Mouse (Mus musculus) mouse embryonic stem cell (cell line): ENCODE data around the gene Bcas3.

Experiments used
- in situ Hi-C, 2 experiments: fragments of 300-500 bp; cut with MboI; formaldehyde crosslinking; loops; 1 replicate in 1 of 2; 3 replicates in 1 of 2; pipeline ENCODE4 v1.14.3; 2019 to 2020; ENCODE audit warnings: low sequenced_read_pairs in 2 of 2, low pct_unique_long_range_greater_than_20kb in 1 of 2, mixed read lengths in 1 of 2; ENCODE audit not compliant: unreplicated experiment in 1 of 2

Gene Bcas3

GRCm38 (mm10) chr11:85776861-85777360, 423.9 kb downstream of the Bcas3 start:
- in situ Hi-C loops, result no loop called here

- in situ Hi-C loops, result no loop called here
Observed at GRCm38 (mm10) chr11:85777950-85778349, 425.0 kb downstream of the Bcas3 start.

GRCm38 (mm10) chr11:85780303-85780702, 427.3 kb downstream of the Bcas3 start:
- in situ Hi-C loops, result no loop called here

- in situ Hi-C loops, result no loop called here
Observed at GRCm38 (mm10) chr11:85786113-85786718, 433.2 kb downstream of the Bcas3 start.

GRCm38 (mm10) chr11:85789750-85790149, 436.8 kb downstream of the Bcas3 start:
- in situ Hi-C loops, result no loop called here

- in situ Hi-C loops, result no loop called here
Observed at GRCm38 (mm10) chr11:85790267-85790666, 437.3 kb downstream of the Bcas3 start.

GRCm38 (mm10) chr11:85791212-85791611, 438.2 kb downstream of the Bcas3 start:
- in situ Hi-C loops, result no loop called here

- in situ Hi-C loops, result no loop called here
Observed at GRCm38 (mm10) chr11:85792534-85793215, 439.7 kb downstream of the Bcas3 start.

- in situ Hi-C loops, result no loop called here
Observed at GRCm38 (mm10) chr11:85799456-85799855, 446.5 kb downstream of the Bcas3 start.

- in situ Hi-C loops, result loop anchor here in 1 of 2 experiments (25.0 kb wide), 1 partner anchor 413 kb away; no protein-coding TSS in a partner anchor
Observed at GRCm38 (mm10) chr11:85799856-85800255, 446.9 kb downstream of the Bcas3 start.

- in situ Hi-C loops, result loop anchor here in 1 of 2 experiments (25.0 kb wide), 1 partner anchor 413 kb away; no protein-coding TSS in a partner anchor
Observed at GRCm38 (mm10) chr11:85800380-85800779, 447.4 kb downstream of the Bcas3 start.

- in situ Hi-C loops, result loop anchor here in 1 of 2 experiments (25.0 kb wide), 1 partner anchor 417 kb away; no protein-coding TSS in a partner anchor
Observed at GRCm38 (mm10) chr11:85804048-85804447, 451.1 kb downstream of the Bcas3 start.

- in situ Hi-C loops, result loop anchor here in 1 of 2 experiments (25.0 kb wide), 1 partner anchor 418 kb away; no protein-coding TSS in a partner anchor
Observed at GRCm38 (mm10) chr11:85805779-85806178, 452.8 kb downstream of the Bcas3 start.

- in situ Hi-C loops, result loop anchor here in 1 of 2 experiments (25.0 kb wide), 1 partner anchor 420 kb away; no protein-coding TSS in a partner anchor
Observed at GRCm38 (mm10) chr11:85807353-85807752, 454.4 kb downstream of the Bcas3 start.

GRCm38 (mm10) chr11:85811229-85811628, 458.3 kb downstream of the Bcas3 start:
- in situ Hi-C loops, result loop anchor here in 1 of 2 experiments (25.0 kb wide), 1 partner anchor 424 kb away; no protein-coding TSS in a partner anchor

GRCm38 (mm10) chr11:85811676-85812075, 458.7 kb downstream of the Bcas3 start:
- in situ Hi-C loops, result loop anchor here in 1 of 2 experiments (25.0 kb wide), 1 partner anchor 424 kb away; no protein-coding TSS in a partner anchor

GRCm38 (mm10) chr11:85812201-85812966, 459.4 kb downstream of the Bcas3 start:
- in situ Hi-C loops, result loop anchor here in 1 of 2 experiments (25.0 kb wide), 1 partner anchor 425 kb away; no protein-coding TSS in a partner anchor

GRCm38 (mm10) chr11:85814678-85815077, 461.7 kb downstream of the Bcas3 start:
- in situ Hi-C loops, result loop anchor here in 1 of 2 experiments (25.0 kb wide), 1 partner anchor 427 kb away; no protein-coding TSS in a partner anchor
